Mouse (Mus musculus): Measurements from ENCODE around the gene Tmem245. TPM values are rescaled to one million over a fixed set of nuclear protein-coding genes. Genes with fewer than 3 reads are reported as not detected.

Gene Tmem245
- polyA plus RNA-seq, 1 experiment from 2014 or later, result 11.6 TPM

- H3K4me3 ChIP-seq, result no peak overlapping the region
- no peaks in the 10 kb centered on the region for H3K27me3 ChIP-seq
- no peak overlapping the region for H3K9ac ChIP-seq
- H3K4me1 ChIP-seq, result peaks cover 27% of the 10 kb centered on the region
- ATAC-seq (ENCODE audit: low FRiP score, low read depth), result no peak
- H3K27ac ChIP-seq, result no peak overlapping the region
- H3K4me2 ChIP-seq (replicated peaks), result no peak overlapping the region
- H3K36me3 ChIP-seq, result no peaks in the 10 kb centered on the region
- no peaks in the 10 kb centered on the region for H3K9me3 ChIP-seq
- 76% methylated on average over 6 of the region's 6 CpGs for WGBS
Observed at GRCm38 (mm10) chr4:56949494-56949893, 2.3 kb upstream of the Tmem245 start.

GRCm38 (mm10) chr4:56946180-56946579 is 1.1 kb downstream of the Tmem245 start:
- Histone ChIP-seq H3K4me3 (peak overlapping the region; percentile 96), H3K4me1 (peaks cover 53% of the 10 kb centered on the region), H3K27ac (peak overlapping the region; percentile 92), H3K4me2 (replicated peaks) (peak overlapping the region; percentile 85), H3K36me3 (no peaks in the 10 kb centered on the region), H3K27me3 (no peaks in the 10 kb centered on the region), H3K9ac (peak overlapping the region; percentile 96), H3K9me3 (no peaks in the 10 kb centered on the region)
- under 1% methylated on average over 14 of the region's 14 CpGs for WGBS
- ATAC-seq (ENCODE audit: low FRiP score, low read depth), result peak; percentile 18; the same call in 1 of the 2 replicates

DNA sequence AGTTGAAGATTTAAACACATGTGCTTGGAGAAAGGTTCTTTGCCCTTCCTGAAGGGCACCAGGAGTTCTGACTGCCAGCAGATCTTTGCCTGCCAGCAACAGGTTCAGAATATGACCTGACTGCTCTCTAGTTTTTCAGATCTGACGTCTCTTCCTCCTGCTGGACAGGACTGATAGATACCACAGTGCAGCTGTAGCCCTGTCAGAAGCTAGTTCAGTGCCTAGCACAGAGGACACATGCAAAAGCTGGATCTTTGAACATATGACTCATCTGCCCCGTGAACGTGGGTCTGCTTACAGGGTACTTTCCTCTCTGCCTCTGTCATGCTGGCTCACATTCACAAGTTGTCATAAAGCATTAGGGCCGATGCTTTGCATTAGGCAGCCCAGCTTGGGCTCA is 3.0 kb downstream of the Tmem245 start:
- no peaks in the 10 kb centered on the region for H3K36me3 ChIP-seq
- WGBS, result 65% methylated on average over 4 of the region's 4 CpGs
- no peak overlapping the region for H3K27ac ChIP-seq
- H3K27me3 ChIP-seq, result no peaks in the 10 kb centered on the region
- H3K4me2 ChIP-seq (replicated peaks), result peak overlapping the region; percentile 14; the same call in 1 of the 2 replicates
- no peak overlapping the region for H3K9ac ChIP-seq
- no peaks in the 10 kb centered on the region for H3K9me3 ChIP-seq
- no peak for ATAC-seq (ENCODE audit: low FRiP score, low read depth)
- H3K4me3 ChIP-seq, result no peak overlapping the region
- peaks cover 62% of the 10 kb centered on the region for H3K4me1 ChIP-seq

DNA sequence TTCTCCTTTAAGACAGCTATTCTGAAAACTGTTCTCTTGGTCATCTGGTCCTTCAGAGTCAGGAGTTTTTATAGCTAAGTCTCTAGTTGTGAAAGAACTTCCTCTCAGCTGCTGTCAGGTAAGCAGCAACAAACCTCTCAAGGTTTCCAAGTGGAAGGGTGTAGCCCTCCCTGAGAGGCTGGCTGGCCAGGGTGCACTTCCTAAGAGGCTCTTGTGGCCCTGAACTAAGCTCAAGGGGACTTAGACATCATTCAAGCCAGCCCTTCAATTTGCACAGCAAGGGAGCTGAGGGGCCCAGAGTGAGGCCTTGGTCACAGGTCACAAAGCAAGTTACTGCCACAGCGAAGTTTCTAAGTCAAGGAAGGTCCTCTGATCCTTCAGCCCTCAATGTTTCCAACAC is 4.0 kb downstream of the Tmem245 start:
- H3K27me3 ChIP-seq, result no peaks in the 10 kb centered on the region
- no peak overlapping the region for H3K4me3 ChIP-seq
- H3K4me1 ChIP-seq, result peaks cover 55% of the 10 kb centered on the region
- ATAC-seq (ENCODE audit: low FRiP score, low read depth), result no peak
- peak overlapping the region; percentile 15; the same call in 1 of the 2 replicates for H3K27ac ChIP-seq
- no peak overlapping the region for H3K9ac ChIP-seq
- H3K4me2 ChIP-seq (replicated peaks), result no peak overlapping the region
- 59% methylated on average over 1 of the region's 1 CpGs for WGBS
- 0 out of 2 replicates have a peak, but pooled peaks cover 5% of the 10 kb centered on the region for H3K36me3 ChIP-seq
- H3K9me3 ChIP-seq, result no peaks in the 10 kb centered on the region

DNA sequence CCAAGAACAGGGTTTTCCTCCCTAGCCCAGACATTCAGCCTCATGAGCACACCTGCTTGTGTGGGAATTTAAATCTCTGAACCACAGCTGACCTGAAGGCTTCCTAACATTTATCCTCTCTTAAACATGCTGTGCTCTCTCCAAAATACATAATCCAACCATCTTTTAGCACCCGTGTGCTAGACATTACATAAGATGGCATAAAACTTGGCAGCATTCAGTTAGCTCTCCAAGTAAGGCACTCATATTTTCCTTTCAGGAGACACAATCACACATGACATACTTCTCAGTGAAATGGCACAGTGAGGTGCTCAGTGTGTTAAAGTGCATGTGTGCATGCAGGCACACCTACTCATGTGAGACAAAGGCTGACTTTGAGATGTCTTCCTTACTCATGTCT is 4.7 kb downstream of the Tmem245 start:
- no peak overlapping the region for H3K4me3 ChIP-seq
- no peak overlapping the region for H3K9ac ChIP-seq
- H3K9me3 ChIP-seq, result no peaks in the 10 kb centered on the region
- H3K27me3 ChIP-seq, result no peaks in the 10 kb centered on the region
- 70% methylated on average over 1 of the region's 1 CpGs for WGBS
- no peak overlapping the region for H3K4me2 ChIP-seq (replicated peaks)
- peaks cover 49% of the 10 kb centered on the region for H3K4me1 ChIP-seq
- ATAC-seq (ENCODE audit: low FRiP score, low read depth), result no peak
- peaks cover 7% of the 10 kb centered on the region; the same call in 1 of the 2 replicates for H3K36me3 ChIP-seq
- no peak overlapping the region for H3K27ac ChIP-seq

GRCm38 (mm10) chr4:56941481-56941880 is 5.8 kb downstream of the Tmem245 start:
- H3K27ac ChIP-seq, result no peak overlapping the region
- no peaks in the 10 kb centered on the region for H3K9me3 ChIP-seq
- no peak for ATAC-seq (ENCODE audit: low FRiP score, low read depth)
- H3K4me2 ChIP-seq (replicated peaks), result no peak overlapping the region
- no peak overlapping the region for H3K9ac ChIP-seq
- peaks cover 15% of the 10 kb centered on the region; the same call in 1 of the 2 replicates for H3K36me3 ChIP-seq
- H3K27me3 ChIP-seq, result no peaks in the 10 kb centered on the region
- H3K4me1 ChIP-seq, result peaks cover 49% of the 10 kb centered on the region
- H3K4me3 ChIP-seq, result no peak overlapping the region
- WGBS, result 88% methylated on average over 4 of the region's 4 CpGs

DNA sequence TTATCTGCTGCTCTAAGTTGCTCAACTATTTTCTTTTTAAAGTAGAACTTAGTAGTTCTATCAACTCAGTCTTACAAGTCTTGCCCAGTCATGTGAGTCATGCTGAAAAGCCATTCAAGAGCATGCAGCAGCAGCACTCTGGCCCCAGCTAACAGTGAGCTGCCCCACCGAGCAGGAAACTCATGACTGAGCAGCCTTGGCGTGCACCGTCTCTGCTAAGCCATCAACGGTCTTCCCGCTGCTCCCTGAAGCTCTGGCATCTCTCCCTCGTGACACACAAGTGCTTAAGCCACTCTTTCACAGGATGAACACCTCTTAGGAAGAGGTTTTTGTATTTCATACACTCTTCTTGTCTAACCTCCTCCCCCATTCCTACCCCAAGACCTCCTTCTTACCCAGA is 10.1 kb downstream of the Tmem245 start:
- no peak overlapping the region for H3K9ac ChIP-seq
- no peak overlapping the region for H3K4me3 ChIP-seq
- peaks cover 12% of the 10 kb centered on the region for H3K4me1 ChIP-seq
- H3K36me3 ChIP-seq, result peaks cover 56% of the 10 kb centered on the region
- WGBS, result 63% methylated on average over 6 of the region's 6 CpGs
- no peaks in the 10 kb centered on the region for H3K27me3 ChIP-seq
- no peak for ATAC-seq (ENCODE audit: low FRiP score, low read depth)
- no peak overlapping the region for H3K4me2 ChIP-seq (replicated peaks)
- no peak overlapping the region for H3K27ac ChIP-seq
- no peaks in the 10 kb centered on the region for H3K9me3 ChIP-seq

- Histone ChIP-seq H3K27me3 (no peaks in the 10 kb centered on the region), H3K9ac (no peak overlapping the region), H3K27ac (no peak overlapping the region), H3K36me3 (peaks cover 62% of the 10 kb centered on the region), H3K4me2 (replicated peaks) (no peak overlapping the region), H3K9me3 (no peaks in the 10 kb centered on the region), H3K4me1 (peaks cover 1% of the 10 kb centered on the region; the same call in 1 of the 2 replicates), H3K4me3 (no peak overlapping the region)
- no peak for ATAC-seq (ENCODE audit: low FRiP score, low read depth)
- no CpG with 5 or more reads among the region's 1 CpGs for WGBS
Observed at GRCm38 (mm10) chr4:56935327-56935726, 11.9 kb downstream of the Tmem245 start.

GRCm38 (mm10) chr4:56933154-56933553 is 14.1 kb downstream of the Tmem245 start:
- Histone ChIP-seq H3K9ac (no peak overlapping the region), H3K36me3 (peaks cover 61% of the 10 kb centered on the region), H3K4me1 (peaks cover 5% of the 10 kb centered on the region), H3K9me3 (no peaks in the 10 kb centered on the region), H3K4me3 (no peak overlapping the region), H3K4me2 (replicated peaks) (no peak overlapping the region), H3K27ac (no peak overlapping the region), H3K27me3 (no peaks in the 10 kb centered on the region)
- no peak for ATAC-seq (ENCODE audit: low FRiP score, low read depth)
- WGBS, result 92% methylated on average over 4 of the region's 4 CpGs

- Histone ChIP-seq H3K9ac (no peak overlapping the region), H3K27ac (no peak overlapping the region), H3K4me3 (no peak overlapping the region), H3K27me3 (no peaks in the 10 kb centered on the region), H3K4me1 (peaks cover 10% of the 10 kb centered on the region), H3K9me3 (no peaks in the 10 kb centered on the region), H3K4me2 (replicated peaks) (no peak overlapping the region), H3K36me3 (peaks cover 59% of the 10 kb centered on the region)
- no peak for ATAC-seq (ENCODE audit: low FRiP score, low read depth)
- WGBS, result 81% methylated on average over 7 of the region's 7 CpGs
Observed at GRCm38 (mm10) chr4:56932096-56932495, 15.1 kb downstream of the Tmem245 start.

DNA sequence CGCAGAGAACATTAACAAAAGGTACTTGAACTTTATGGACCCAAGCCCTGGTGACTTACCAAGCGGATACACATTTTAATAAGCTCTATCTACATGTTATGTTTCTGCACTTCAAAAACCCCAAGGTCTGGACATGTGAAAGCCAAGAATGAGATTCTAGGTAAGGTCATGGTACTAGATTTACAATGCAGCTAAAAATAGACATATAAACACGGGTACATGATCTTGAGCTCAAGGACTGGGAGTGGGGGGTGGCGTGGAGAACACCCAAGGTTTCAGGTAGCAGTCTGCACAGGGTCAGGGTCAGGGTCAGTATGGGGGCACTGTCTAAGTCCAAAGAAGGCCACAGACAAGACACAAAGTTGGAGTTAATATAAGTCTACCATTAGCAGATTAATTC is 16.9 kb downstream of the Tmem245 start:
- H3K4me3 ChIP-seq, result no peak overlapping the region
- no peak overlapping the region for H3K9ac ChIP-seq
- no peak overlapping the region for H3K4me2 ChIP-seq (replicated peaks)
- H3K4me1 ChIP-seq, result peaks cover 14% of the 10 kb centered on the region
- no peaks in the 10 kb centered on the region for H3K9me3 ChIP-seq
- H3K27ac ChIP-seq, result no peak overlapping the region
- ATAC-seq (ENCODE audit: low FRiP score, low read depth), result no peak
- H3K36me3 ChIP-seq, result peaks cover 53% of the 10 kb centered on the region
- no peaks in the 10 kb centered on the region for H3K27me3 ChIP-seq
- 76% methylated on average over 4 of the region's 4 CpGs for WGBS

DNA sequence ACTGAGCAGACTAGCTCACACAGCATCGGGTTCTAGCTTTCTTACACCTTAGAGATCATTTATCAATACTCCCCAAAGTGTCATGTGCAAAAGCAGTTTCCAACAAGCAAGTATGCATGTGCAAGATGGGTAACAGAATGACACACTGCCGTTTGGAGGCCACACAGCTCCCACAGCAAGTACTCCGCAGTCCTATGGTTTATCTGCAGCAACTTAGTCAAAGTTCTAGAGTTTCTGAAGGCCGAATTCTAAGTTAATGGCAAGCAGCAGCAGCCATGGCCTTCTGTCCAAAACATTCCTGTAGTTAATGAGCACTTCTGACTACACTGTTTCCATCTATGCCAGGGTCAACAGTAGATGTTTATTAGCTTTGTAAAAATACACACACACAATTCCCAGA is 20.3 kb downstream of the Tmem245 start:
- Histone ChIP-seq H3K27me3 (no peaks in the 10 kb centered on the region), H3K9ac (no peak overlapping the region), H3K4me3 (no peak overlapping the region), H3K27ac (no peak overlapping the region), H3K4me1 (peaks cover 14% of the 10 kb centered on the region), H3K4me2 (replicated peaks) (no peak overlapping the region), H3K36me3 (peaks cover 54% of the 10 kb centered on the region), H3K9me3 (no peaks in the 10 kb centered on the region)
- 69% methylated on average over 4 of the region's 4 CpGs for WGBS
- no peak for ATAC-seq (ENCODE audit: low FRiP score, low read depth)

DNA sequence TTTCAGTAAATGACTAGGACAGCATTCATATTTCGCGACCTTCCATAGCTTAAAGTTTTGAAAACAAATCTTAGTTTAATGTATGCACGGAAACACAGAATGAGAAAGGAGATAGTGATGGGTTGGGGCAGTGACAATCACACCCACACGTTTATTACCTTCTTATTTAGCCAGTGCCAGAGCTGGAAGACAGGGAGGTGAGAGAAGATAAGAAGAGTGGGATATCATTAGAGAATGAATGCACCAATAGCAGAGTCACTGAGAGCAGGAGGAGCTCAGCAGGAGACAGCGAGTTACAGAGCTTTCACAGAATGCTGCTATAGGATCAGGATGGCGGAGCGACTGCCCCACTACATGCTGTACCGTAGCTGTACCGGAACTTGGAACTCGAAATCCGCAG is 25.0 kb downstream of the Tmem245 start:
- peaks cover 5% of the 10 kb centered on the region; the same call in 1 of the 2 replicates for H3K4me1 ChIP-seq
- H3K4me3 ChIP-seq, result no peak overlapping the region
- H3K9ac ChIP-seq, result no peak overlapping the region
- no peaks in the 10 kb centered on the region for H3K9me3 ChIP-seq
- H3K27me3 ChIP-seq, result no peaks in the 10 kb centered on the region
- no peak overlapping the region for H3K4me2 ChIP-seq (replicated peaks)
- ATAC-seq (ENCODE audit: low FRiP score, low read depth), result no peak
- H3K36me3 ChIP-seq, result peaks cover 57% of the 10 kb centered on the region
- WGBS, result 96% methylated on average over 11 of the region's 11 CpGs
- no peak overlapping the region for H3K27ac ChIP-seq

All from limb, embryonic 13.5 days (tissue).